Mouse (Mus musculus): ENCODE results near the gene Gm8947.
"Not testable (repeated sequence)": the region's sequence is repeated elsewhere in the genome, so short reads cannot be mapped to it uniquely, and the experiment has no call there.

Gene Gm8947

DNA sequence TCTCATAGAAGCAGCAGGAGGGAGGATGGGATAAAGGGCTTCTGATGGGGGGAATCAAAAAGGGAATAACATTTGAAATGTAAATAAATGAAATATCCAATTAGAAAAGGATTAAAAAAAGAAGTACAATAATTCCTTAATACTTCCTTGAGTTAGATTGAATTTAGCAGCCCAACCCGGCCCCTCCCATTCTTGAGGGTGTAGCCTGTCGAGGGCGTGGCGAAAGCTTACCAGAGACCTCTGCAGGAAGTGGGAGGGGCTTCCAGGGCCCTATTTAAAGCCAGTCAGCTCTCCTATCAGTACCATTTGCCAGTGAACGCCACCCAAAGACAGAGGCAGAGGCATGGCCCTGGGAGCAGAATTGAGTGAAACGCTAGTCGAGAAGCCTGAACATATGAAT lies at the start of gene Gm8947:
Gene Gm8947, plus strand, starts transcription at position 302 of the 400 bp plus-strand sequence.
- DNase-seq = not testable (repeated sequence)

DNA sequence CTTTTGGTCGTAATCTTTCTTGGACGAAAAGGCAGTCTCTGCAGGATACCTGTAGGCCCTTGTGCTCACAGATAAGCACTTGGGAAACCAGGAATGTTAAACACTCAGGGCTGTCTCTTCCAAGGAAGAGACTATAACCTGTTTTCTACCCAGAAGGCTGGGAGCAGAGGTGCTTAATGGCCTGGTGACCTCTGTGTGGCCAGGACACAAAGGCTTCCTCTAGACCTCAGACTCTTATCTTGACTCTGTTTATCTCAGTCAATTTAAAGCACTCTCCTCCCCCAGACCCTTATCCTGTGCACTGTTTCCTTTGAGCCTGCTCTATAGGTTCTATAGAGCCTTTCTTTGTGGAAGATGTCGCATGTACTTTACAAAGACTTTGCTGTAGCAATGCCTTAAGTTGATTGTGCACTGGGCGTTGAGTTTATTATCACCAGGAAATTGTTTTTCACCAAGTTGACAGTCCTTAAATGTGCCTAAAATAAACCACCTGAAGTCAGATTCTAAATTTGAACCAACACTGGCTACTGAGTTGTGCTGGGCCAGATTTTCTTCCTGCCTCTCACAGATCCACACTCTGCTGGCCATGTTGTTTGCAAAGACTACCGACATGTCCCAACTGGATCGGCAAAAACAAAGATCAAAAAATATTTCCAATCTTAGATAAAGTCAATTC lies 47.6 kb upstream of the Gm8947 start:
- DNase-seq = no peak

DNA sequence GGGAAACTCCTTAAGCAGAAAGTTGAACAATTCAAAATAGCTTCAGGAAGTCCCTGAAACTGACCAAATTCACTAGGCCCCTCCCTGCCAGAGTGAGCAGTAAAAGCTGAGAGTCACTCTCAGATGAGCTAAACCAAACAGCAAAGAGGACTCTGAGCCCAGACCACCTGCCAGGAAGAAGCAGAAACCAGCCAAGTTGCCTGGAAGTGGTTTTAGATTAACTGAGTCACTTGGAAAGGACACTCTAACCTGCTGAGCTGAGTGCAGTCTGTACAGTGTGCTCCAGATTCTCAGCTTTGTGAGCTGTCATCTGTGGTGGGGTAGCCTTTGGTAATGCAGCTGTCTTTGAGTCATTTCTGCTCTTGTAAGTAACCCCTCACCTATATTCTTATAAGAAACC lies 44.4 kb upstream of the Gm8947 start:
- DNase-seq = peak; percentile 72

DNA sequence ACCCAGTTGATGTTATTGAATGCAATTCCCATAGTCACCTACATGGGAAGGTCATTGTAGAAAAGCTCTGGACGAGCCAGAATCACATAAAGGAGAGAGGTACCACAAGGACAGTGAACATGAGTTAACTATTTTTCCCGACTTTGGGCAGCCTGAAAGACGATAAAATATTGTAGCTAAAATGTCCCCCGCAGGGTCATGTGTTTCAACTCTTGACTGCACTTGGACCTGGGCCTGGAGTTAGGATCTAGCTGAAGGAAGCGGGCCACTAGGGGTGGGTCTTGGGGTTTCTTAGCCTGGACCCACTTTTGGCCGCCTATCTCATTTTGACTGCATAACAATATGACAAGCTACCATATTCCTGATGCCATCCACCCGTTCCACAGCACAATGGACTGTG lies 42.0 kb upstream of the Gm8947 start:
- DNase-seq = peak; percentile 30

DNA sequence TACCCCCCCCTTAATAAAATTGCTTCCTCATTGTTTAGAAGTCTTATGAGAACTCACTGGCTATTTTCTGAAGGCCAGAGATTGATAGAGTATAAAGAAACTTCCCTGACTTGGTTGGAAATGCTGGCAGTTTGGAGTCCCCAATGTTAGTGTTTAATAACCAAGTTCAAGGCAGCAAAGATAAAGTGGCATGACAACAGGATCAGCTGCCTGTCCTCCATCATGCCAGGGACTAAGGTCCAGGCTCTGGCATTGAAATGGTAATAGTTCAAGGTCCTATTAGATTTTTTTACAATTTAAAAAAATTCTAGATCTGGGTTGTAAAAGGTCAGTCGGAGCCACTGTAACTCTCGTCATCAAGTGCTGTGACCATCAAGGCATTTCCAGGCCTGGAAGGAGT lies 41.1 kb upstream of the Gm8947 start:
- DNase-seq = no peak

DNA sequence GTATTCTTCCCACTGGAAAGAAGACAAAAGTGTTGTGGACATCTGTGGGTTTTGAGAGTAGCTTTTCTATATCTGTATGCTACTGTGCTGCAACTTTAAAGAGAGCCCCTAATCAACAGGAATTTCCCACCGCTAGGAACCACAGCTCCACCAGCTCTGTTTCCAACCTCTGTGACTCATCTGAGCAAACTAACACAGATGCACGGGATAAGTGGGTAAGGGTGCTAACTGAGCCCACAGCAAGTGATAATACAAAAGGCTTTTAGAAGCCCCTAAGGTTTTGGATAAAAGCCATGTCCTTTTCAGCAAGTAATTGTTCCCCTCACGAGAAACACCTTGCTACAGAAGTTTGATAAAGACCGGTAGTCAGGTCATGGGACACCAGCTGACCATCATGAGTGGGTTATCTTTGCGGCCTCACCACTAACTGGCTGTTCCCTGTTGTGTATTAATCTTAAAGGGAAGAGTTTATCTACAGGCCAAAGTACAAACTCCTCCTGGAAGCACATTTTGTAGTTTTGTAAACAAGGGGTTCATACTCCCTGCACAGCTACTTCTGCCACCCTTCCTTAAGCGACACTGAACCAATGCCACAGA lies 39.0 kb upstream of the Gm8947 start:
- DNase-seq = peak; percentile 52

DNA sequence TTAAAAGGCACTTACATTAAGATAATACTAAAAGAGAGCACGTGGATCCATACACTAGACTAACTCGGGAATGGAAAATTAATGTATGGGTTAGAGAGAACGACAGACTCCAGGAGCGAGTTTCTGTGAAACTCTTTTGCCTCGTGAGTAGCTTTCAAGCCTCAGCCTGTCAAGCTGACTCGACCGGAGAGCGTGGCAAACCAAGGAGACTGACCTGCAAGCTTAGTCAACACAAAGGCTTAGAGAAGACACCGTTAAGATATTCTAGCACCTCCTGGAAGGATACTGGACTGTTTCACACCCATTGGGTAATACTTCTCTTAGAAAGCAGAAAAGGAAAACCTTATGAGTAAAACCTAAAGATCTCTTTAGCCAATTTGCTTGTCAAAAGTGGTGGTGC lies 38.0 kb upstream of the Gm8947 start:
- DNase-seq = not testable (repeated sequence)

DNA sequence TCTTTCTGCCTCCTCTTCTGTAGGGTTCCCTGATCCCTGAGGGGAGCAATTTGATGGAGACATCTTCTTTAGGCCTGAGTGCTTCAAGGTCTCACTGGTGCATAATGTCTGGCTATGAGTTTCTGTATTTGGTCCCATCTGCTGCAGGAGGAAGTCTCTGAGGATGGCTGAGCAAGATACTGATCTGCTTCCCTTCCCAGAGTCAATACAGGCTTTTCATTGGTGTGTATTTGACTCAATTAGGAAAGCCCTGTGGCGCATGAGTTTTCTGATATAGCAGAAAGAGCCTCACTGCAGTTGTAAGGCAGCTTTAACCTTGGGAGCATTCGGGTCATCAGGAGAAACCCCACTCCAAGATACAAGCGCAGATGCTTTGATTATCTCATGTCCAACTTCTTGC lies 36.0 kb upstream of the Gm8947 start:
- DNase-seq = no peak

DNA sequence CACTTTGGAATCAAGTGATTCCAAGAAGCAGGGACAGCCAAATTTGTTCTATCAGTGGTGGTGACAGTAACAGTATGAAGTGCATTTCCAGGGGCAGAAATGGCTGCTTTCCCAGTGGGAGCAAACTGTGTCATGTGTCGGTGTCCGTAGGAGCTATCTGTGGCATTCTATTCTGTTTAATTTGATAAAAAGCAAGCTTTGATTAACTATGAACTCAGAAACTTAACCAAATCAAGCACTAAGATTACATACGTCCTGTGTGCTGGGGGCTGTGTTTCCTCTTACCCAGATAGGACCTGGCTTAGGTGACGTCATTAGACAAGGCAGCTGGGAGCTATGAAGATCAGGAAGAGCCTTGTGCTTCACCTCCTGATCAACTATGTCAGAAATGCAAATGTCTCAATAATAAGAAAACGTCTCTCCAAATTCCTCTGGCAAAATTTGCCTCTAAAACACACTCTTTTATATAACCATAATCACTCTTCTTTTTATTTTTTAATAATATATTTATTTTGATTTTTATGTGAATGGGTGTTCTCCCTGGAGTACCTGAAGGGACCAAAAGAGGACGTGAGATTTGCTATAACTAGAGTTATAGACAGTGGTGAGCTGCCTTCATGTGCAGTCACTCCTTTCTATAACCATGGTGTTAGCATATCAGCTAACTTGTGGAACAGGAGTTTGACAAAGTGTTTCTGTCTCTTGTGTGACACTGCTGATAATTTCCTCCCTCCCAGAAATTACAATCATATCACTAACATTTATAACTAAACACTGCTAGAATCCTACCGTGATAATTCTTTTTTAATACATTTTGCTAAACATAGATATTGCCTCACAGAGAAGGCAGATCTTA lies 35.2 kb upstream of the Gm8947 start:
- no peak for DNase-seq

DNA sequence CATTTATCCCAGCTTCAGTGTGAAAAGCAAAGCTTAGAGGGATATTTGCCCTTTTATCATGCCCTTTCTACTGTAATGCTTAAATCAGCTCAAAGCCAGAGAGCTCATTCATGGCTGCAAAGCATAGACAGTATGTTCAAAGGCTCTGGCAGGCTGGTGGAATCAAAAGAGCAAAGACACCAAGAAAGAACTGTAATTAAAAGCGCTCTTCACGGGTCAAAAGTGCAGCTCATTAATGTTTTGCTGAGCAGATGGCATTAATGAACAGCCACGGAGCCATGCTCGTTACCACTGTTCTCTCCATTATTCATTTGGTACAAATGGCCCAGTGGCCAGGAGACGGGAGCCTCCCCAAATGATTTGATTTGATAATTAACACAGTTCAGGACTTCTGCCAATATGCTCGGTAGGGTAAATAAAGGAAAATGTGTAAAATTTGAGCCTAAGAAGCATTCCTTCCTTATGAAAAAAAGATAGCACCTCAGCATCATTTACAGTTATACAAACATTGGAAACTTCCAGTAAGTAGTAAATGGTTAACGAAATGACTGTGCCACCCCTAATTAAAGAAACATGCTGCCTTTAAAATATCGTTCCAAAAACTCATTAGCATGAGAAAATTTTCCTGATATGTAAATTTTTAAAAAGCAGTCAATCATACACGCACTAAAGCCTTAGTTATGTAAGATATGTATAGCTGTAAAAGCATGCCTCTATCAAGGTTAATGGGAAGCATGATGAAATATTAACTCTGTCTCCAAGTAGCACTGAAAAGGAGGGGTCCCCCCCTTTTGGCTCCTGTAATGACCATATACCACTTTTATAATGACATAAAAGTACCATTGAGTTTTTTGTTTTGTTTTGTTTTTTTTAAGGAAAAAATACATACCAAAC lies 34.0 kb upstream of the Gm8947 start:
- DNase-seq = peak; percentile 91

DNA sequence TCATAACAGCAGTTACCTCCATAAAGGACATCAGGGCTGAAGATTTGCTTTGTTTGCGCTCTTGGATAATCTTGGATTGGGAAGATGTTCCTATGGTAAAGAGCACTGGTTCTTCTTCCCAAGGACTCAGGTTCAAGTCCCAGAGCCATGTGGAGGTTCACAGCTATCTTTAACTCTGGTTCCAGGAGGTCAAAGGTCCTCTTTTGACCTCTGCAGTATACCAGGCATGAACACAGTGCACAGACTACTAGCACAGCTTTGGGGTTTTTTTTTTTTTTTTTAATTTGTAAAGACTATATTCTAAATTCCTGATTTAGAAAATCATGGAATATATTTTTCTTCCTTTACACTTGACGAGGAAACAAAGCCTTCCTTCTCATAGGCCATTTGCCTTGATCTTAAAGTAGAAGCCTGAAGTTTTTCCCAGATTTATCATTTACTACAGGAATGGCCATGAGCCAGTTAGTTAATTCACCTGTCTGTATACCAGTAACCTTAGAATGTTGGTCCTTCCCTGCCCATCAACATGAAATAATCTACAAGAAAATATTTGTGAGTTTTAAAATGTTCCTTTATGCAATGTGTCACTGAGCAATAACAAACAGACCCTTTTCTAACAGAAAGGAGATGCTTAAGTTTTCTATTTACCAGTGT lies 33.2 kb upstream of the Gm8947 start:
- DNase-seq = peak; percentile 34

DNA sequence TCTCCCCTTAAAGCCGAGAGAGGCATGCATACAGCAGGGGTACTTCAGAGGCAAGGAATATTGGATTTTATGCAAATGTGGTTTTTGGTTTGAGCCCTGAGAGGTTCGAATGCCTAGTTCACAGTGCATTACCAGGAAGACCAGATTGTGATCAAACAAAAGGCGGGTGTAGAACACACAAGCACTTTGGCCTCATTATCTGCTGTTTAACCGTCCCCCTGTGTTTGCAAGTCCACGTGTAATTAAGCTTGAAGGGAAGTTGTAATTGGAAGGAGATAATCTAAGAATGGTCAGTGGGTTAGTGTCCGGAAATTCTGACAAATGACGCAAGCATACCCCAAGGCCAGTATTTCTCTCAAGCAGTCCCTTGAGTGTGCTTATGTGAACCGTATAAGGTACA lies 26.1 kb upstream of the Gm8947 start:
- DNase-seq = no peak

DNA sequence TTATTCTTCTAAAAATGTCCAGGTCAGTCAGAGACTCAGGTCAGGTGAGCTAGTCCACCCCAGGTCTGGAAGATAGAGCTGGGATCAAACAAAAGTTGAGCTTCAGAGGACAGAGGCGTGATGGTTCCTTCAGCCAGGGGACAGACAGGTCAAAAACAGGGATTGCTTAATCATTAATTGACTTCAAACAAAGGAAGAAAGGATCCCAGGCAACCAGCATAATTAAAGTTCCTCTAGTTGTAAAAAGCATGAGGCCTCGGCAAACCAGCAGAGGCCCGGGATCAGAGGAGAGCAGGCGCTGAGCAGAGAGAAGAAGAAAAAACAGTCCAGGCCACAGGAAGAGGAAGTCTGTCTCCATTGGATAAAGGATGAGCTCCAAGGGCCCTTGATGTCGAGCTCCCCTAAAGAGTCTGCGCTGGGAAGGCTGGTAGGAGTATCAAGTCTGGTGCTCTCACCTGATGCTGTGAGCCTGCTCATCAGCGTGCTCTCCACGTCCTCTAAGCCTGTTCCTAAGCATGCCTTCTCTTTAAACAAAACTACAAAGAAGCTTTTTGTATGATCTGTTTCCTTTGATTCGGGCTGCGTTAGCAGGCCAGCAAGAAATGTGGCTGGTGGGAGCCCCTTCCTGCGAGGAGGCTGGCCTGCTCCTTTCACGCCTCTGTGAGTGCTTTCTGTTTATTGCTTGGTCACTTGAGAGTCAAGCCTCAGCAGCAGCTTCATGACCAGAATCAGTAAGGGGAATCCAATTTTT lies 24.7 kb upstream of the Gm8947 start:
- DNase-seq = peak; percentile 52

DNA sequence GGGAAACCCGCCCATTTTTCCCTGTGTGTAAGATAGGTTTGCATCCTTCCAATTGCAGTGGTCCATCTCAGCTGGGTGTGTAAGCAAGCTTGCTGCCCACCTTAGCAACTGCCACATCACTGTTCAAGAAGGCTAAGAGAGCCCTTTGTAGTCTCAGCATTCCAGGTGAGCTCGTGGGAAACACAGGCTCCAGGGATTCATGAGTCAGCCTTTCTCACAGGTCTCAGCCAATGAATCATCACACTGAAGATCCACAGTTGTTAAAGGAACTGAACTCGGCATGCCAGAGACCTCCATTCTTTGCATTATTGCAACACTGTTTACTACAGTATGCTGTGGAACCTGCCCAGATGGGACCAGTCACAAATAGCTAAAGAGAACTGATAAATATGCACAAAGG lies 23.5 kb upstream of the Gm8947 start:
- no peak for DNase-seq

DNA sequence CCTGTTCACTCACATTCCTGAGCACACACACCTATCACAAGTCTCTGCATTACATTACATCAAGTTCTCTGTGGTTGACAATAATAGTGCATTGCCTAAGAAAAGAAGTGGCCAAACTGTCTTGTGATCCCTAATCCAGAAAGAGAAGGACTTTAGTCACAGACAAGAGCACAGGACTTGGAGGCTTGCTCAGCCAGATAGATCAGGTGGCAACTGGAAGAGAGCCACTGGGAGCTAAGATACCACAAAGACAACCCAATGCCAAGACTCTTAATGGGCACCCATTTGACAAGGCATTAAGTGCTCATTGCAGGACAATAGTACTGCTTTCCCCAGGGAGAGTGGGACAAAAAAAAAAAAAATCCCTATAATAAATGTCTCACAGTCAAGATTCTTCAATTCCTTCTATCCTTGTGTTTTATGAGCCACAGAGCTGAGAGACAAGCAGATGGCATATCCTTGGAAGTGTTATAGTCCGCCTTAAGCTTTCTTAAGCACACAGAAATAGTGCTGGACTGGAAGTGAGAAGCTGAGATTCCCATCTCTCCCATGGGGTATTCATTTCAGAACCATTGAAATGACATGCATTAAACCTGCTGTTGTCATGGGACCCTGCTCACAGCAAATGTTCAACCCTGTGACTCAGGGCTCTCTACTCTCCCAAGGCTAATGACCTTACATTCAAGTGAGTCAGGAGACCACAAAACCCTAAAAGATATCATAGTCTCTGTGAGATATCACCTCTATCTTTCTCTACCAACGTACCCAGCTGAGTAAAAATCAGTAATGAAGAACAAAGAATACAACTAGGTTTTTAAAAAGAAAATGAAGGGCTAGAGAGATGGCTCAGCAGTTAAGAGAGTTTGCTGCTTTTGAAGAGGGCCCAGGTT lies 20.4 kb upstream of the Gm8947 start:
- no peak for DNase-seq

DNA sequence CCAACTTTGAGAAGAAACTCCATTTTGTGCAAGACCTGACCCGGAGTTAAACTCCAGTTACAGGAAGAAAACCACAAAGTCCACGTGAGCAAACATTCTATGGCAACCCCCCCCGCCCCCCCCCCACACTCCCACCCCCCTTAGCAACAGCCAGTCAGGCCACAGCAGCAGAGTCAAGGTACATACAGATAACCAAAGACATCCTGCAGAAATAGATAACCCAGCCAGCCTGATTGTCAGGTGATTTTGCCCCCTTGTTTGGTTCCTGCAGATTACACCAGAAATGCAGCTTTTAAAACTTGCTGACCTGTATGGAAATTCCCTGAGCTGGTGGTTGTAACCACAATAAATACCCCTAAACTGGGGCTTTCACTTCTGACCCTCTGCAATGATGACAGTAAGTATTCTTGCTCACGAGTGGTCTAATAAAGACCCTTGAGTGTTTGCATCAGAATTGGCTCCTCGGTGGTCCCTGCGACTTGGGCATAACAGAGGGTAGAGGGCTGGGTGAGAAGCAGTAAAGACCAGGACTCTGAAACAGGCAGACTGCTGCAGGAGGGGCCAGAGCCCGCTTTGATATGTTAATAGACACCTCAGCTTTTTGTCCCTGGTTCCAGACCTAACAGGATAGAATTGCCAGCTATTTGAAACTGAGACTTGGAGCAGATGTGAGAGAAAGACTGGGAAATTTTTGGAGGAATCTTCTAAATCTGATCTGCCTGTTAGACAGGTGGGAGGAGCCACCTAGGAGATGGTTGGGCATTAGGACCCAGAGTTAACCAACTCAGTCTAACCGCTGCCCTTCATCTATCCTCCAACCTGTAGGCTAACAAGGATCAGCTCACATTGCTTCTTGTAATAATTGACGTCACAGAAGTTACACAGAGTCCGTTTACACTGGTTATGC lies 14.9 kb upstream of the Gm8947 start:
- peak; percentile 76 for DNase-seq

DNA sequence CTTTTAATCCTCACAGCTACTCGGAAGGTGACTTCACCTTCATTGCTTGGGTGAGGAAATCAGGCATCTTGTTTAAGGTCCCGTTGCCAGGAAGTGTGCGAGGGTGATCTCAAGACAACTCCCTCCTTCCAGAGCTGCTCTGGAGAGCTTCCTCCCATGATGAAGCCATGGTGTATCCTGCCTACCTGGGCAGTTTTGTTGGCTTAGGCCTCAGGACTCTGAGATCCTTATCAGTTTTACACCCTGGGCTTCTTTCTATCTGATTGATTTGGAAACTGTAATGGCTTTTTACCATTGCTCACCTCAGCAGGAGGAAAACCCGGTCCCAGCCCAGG lies 14.3 kb upstream of the Gm8947 start:
- DNase-seq = no peak

DNA sequence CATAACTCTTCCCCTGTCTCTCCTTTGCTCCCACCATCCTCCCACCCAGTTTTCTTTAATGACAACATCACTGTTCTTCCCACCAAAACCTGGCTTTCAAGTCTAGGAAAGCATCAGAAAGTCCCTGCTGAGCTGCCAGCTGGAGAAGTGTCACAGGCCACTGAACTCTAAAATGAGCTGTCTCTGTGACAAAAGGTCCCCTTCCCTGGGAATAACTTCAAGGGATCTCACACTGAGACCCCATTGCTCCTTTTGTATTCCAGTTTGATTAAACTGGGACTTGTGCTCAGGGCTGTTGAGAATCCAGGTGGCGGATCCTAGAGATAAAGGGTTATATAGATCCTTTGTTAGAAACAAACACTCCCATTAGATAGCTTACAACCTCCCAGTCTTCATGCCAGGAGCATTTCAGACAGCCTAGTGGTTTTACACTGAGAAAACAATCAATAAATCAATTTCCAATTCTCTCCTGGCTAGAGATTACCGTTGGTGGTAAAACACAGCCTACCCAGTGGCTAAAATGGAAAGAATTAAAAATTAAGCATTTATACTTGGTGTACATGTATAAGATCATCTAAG lies 13.6 kb upstream of the Gm8947 start:
- no peak for DNase-seq

DNA sequence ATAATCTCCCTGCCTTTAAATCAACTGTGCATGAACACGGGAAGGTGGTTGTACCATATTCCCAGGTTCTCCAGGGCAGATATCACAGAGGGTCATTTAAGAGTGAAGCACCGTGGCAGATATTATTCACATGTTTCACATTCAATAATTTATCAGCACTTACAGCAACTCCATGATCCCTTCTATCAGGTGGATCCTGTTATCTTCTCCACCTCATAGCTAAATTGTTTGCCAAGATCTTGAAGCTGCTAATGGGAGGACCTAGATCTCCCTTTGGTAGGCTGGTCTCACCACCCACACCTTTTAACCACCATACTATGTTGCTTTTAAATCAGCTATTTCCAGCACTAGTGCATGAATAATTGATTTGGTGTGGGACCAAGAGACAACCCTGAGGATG lies 12.0 kb upstream of the Gm8947 start:
- no peak for DNase-seq

All from kidney, adult 11 months (tissue).